13 mouse cellular contexts compared by ENCODE assay signal in the genomic region with DNA sequence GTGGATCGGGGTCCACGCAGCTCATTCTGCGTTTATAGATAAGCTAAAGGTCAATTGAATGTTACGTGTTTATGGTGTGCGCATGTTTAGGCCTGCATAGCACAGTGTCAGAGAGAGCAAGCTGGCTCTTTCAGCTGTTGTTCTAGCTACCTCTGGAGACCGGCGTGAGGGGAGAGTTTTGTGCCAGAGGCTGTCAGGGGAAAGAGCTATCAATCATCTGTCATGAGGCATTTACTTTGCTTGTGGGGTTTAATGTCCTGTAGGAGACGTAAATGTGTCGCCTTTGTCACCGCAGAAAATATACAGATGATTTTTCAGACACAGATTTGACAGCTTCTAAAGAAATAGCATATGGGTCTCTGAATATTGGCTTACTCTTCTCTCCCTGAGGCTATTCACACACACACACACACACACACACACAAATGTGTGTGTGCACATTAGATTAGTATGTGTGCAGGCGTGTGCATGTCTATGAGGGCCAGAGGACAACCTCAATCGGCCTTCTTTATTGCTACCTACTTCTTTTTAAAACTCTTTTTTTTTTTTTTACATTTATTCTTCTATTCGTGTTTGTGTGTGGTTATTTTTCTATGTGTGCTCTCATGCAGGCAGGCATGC.
DNase-seq lines count a peak whose midpoint lies in the region; ATAC-seq and TF ChIP-seq lines count a peak whose summit lies in the region.
"Had no signal": no experiment of that assay in that cellular context is flagged by ENCODE, and none has a peak within 500 bp of the region (broad histone marks: within the 10 kb centered on the region; RNA-seq: fewer than 3 reads in every experiment).

No protein-coding gene starts in this region.

- H3K4me3 ChIP-seq in forebrain, embryonic 10.5 days: no peak overlapping the region
- H3K4me3 ChIP-seq in forebrain, embryonic 11.5 days (ENCODE audit: low read depth, low read length): no peak overlapping the region
- H3K4me3 ChIP-seq in forebrain, postnatal 0 days (ENCODE audit: low read depth, low read length): no peak overlapping the region
- H3K4me3 ChIP-seq in neural tube, embryonic 15.5 days (replicated peaks): no peak overlapping the region
- H3K4me3 ChIP-seq: kidney, embryonic 15.5 days had no signal

- H3K9me3 ChIP-seq in forebrain, embryonic 10.5 days: no peaks in the 10 kb centered on the region
- no peaks in the 10 kb centered on the region for H3K9me3 ChIP-seq in forebrain, embryonic 11.5 days (ENCODE audit: control insufficient read depth, low read length)
- H3K9me3 ChIP-seq in forebrain, postnatal 0 days (ENCODE audit: low read length): no peaks in the 10 kb centered on the region
- no peaks in the 10 kb centered on the region for H3K9me3 ChIP-seq in neural tube, embryonic 15.5 days (replicated peaks)
- H3K9me3 ChIP-seq: kidney, embryonic 15.5 days had no signal

- no peak for DNase-seq in forebrain, embryonic 10.5 days (ENCODE audit: extremely low spot score, low spot score)
- no peak for DNase-seq in forebrain, embryonic 11.5 days (ENCODE audit: low spot score)
- peak; percentile 26 for DNase-seq in forebrain, postnatal 0 days
- peak; percentile 69 for DNase-seq in mesoderm, embryonic 11.5 days (ENCODE audit: low read depth, low spot score)
- DNase-seq in right cerebral cortex, postnatal 14 days: no peak
- no peak for DNase-seq in spleen, postnatal 36 days (ENCODE audit: low spot score in 2 of 2)
- DNase-seq in lung, postnatal 25 days (ENCODE audit: low spot score): no peak
- DNase-seq: cerebellum, adult 18-20 months; gastrocnemius, postnatal 25 days; liver, postnatal 0 days had no signal

- ATAC-seq in forebrain, embryonic 11.5 days (replicated peaks; ENCODE audit: low FRiP score): no peak; the same call in 1 of the 2 replicates
- peak; percentile 51; the same call in 1 of the 2 replicates for ATAC-seq in forebrain, postnatal 0 days
- ATAC-seq in neural tube, embryonic 15.5 days (ENCODE audit: low FRiP score): peak; percentile 81; the same call in 1 of the 2 replicates
- ATAC-seq: liver, postnatal 0 days had no signal

- WGBS in forebrain, embryonic 10.5 days: 85% methylated on average over 13 of the region's 13 CpGs
- WGBS in forebrain, embryonic 11.5 days: 75% methylated on average over 13 of the region's 13 CpGs
- whole genome bisulfite sequencing in forebrain, postnatal 0 days: 38% methylated on average over 13 of the region's 13 CpGs
- WGBS in neural tube, embryonic 15.5 days: 16% methylated on average over 13 of the region's 13 CpGs

- H3K27me3 ChIP-seq in forebrain, embryonic 10.5 days (ENCODE audit: poor library complexity, severe bottlenecking): no peaks in the 10 kb centered on the region
- no peaks in the 10 kb centered on the region for H3K27me3 ChIP-seq in forebrain, embryonic 11.5 days (ENCODE audit: control insufficient read depth, insufficient read depth, low read length)
- H3K27me3 ChIP-seq in forebrain, postnatal 0 days (ENCODE audit: insufficient read depth, low read length): no peaks in the 10 kb centered on the region
- H3K27me3 ChIP-seq in neural tube, embryonic 15.5 days (replicated peaks): 0 out of 2 replicates have a peak, but pooled peaks cover 5% of the 10 kb centered on the region
- H3K27me3 ChIP-seq: kidney, embryonic 15.5 days had no signal

- H3K9ac ChIP-seq in forebrain, embryonic 11.5 days (ENCODE audit: low read length): no peak overlapping the region
- H3K9ac ChIP-seq in forebrain, postnatal 0 days: no peak overlapping the region
- H3K9ac ChIP-seq in neural tube, embryonic 15.5 days (replicated peaks): no peak overlapping the region
- H3K9ac ChIP-seq: kidney, embryonic 15.5 days; liver, postnatal 0 days had no signal

- H3K4me2 ChIP-seq in forebrain, embryonic 11.5 days (ENCODE audit: low read depth, low read length, severe bottlenecking): no peak overlapping the region
- no peak overlapping the region for H3K4me2 ChIP-seq in forebrain, postnatal 0 days (ENCODE audit: low read depth)
- H3K4me2 ChIP-seq in neural tube, embryonic 15.5 days: no peak overlapping the region
- H3K4me2 ChIP-seq: kidney, embryonic 15.5 days had no signal

- peaks cover 14% of the 10 kb centered on the region for H3K4me1 ChIP-seq in forebrain, embryonic 10.5 days
- H3K4me1 ChIP-seq in forebrain, embryonic 11.5 days (replicated peaks; ENCODE audit: control insufficient read depth, insufficient read depth, low read length): no peaks in the 10 kb centered on the region; the same call in 1 of the 2 replicates
- peaks cover 9% of the 10 kb centered on the region; the same call in 1 of the 2 replicates for H3K4me1 ChIP-seq in forebrain, postnatal 0 days (ENCODE audit: insufficient read depth)
- H3K4me1 ChIP-seq in neural tube, embryonic 15.5 days: peaks cover 17% of the 10 kb centered on the region

- H3K27ac ChIP-seq in forebrain, embryonic 10.5 days: 0 out of 2 replicates have a peak overlapping the region, but pooled peaks have one; percentile 5
- no peak overlapping the region for H3K27ac ChIP-seq in forebrain, embryonic 11.5 days (ENCODE audit: low read depth, low read length)
- H3K27ac ChIP-seq in forebrain, postnatal 0 days (ENCODE audit: low read depth, low read length): no peak overlapping the region
- H3K27ac ChIP-seq in neural tube, embryonic 15.5 days (replicated peaks): no peak overlapping the region
- H3K27ac ChIP-seq: kidney, embryonic 15.5 days had no signal

- no peak for TF ChIP-seq CTCF in forebrain, postnatal 0 days (IDR thresholded peaks at IDR 0.05; ENCODE audit: low read depth)

- no peaks in the 10 kb centered on the region for H3K36me3 ChIP-seq in forebrain, embryonic 10.5 days (replicated peaks)
- no peaks in the 10 kb centered on the region for H3K36me3 ChIP-seq in forebrain, embryonic 11.5 days (ENCODE audit: control insufficient read depth, insufficient read depth, low read length)
- H3K36me3 ChIP-seq in forebrain, postnatal 0 days (ENCODE audit: insufficient read depth): no peaks in the 10 kb centered on the region
- no peaks in the 10 kb centered on the region for H3K36me3 ChIP-seq in neural tube, embryonic 15.5 days
- H3K36me3 ChIP-seq: G1E; kidney, embryonic 15.5 days had no signal

Comparison
In these comparisons a context has a peak if more than half of its experiments do, and no peak if none do; other contexts are left out.
1. DNase-seq: peak in forebrain, postnatal 0 days (single experiment) and mesoderm, embryonic 11.5 days (single experiment); none in forebrain, embryonic 10.5 days (single experiment), forebrain, embryonic 11.5 days (single experiment), right cerebral cortex, postnatal 14 days (single experiment), spleen, postnatal 36 days (0 of 2) and lung, postnatal 25 days (single experiment).